Mouse (Mus musculus): ENCODE measurements at regions not wholly inside any gene's neighbourhood (a gene's known extent, or its start where the extent isn't known, plus 50 kb on each side); places are given as distances from the start of the nearest gene placed in this dataset.
A peak's percentile ranks its signal among the peaks of the same experiment; 100 is the strongest.

- H3K4me2 ChIP-seq (ENCODE audit: low read length), result no peak overlapping the region
- no peak overlapping the region for H3K9ac ChIP-seq (replicated peaks; ENCODE audit: low read length)
- WGBS, result 62% methylated on average over 6 of the region's 6 CpGs
- no peaks in the 10 kb centered on the region for H3K27me3 ChIP-seq (ENCODE audit: control insufficient read depth, insufficient read depth, low read length)
- no peak overlapping the region for H3K27ac ChIP-seq (replicated peaks; ENCODE audit: low read depth, low read length)
- ATAC-seq (ENCODE audit: low FRiP score, low TSS enrichment) (peak; percentile 37; the same call in 1 of the 2 replicates), DNase-seq (peak; percentile 20)
- no peak overlapping the region for H3K4me3 ChIP-seq (replicated peaks; ENCODE audit: low read depth, low read length)
- H3K36me3 ChIP-seq (ENCODE audit: control insufficient read depth, insufficient read depth, low read length), result no peaks in the 10 kb centered on the region
- no peaks in the 10 kb centered on the region for H3K9me3 ChIP-seq (ENCODE audit: control insufficient read depth, low read length)
- H3K4me1 ChIP-seq (ENCODE audit: control insufficient read depth, insufficient read depth, low read length), result no peaks in the 10 kb centered on the region
These were observed 207.7 kb downstream of the Sec23a start for GRCm38 (mm10) chr12:58804068-58804467.

- 37% methylated on average over 4 of the region's 4 CpGs for WGBS
- H3K4me1 ChIP-seq (ENCODE audit: control insufficient read depth, insufficient read depth, low read length), result no peaks in the 10 kb centered on the region
- H3K36me3 ChIP-seq (ENCODE audit: control insufficient read depth, insufficient read depth, low read length), result no peaks in the 10 kb centered on the region
- H3K4me3 ChIP-seq (replicated peaks; ENCODE audit: low read depth, low read length), result no peak overlapping the region
- no peaks in the 10 kb centered on the region for H3K9me3 ChIP-seq (ENCODE audit: control insufficient read depth, low read length)
- peak; percentile 87 for DNase-seq
- no peak overlapping the region for H3K9ac ChIP-seq (replicated peaks; ENCODE audit: low read length)
- ATAC-seq (ENCODE audit: low FRiP score, low TSS enrichment), result peak; percentile 77; the same call in 1 of the 2 replicates
- no peak overlapping the region for H3K27ac ChIP-seq (replicated peaks; ENCODE audit: low read depth, low read length)
- H3K4me2 ChIP-seq (ENCODE audit: low read length), result no peak overlapping the region
- no peaks in the 10 kb centered on the region for H3K27me3 ChIP-seq (ENCODE audit: control insufficient read depth, insufficient read depth, low read length)
These were observed 209.4 kb downstream of the Sec23a start for GRCm38 (mm10) chr12:58802410-58802809.
